Mouse (Mus musculus) testis, adult 2 months (tissue): ENCODE measurements at regions not wholly inside any gene's neighbourhood (a gene's known extent, or its start where the extent isn't known, plus 50 kb on each side); places are given as distances from the start of the nearest gene placed in this dataset.
A peak's percentile ranks its signal among the peaks of the same experiment; 100 is the strongest.

ENCODE experiments used
- H3K27ac ChIP-seq: fragments of 200-500 bp; 2 replicates; pipeline ENCODE4 v1.5.1; 2012; ENCODE audit warnings: low read depth, low read length; ENCODE audit not compliant: control insufficient read depth, insufficient read depth
- H3K27me3 ChIP-seq: fragments of 200-500 bp; 2 replicates; pipeline ENCODE4 v1.6.1; 2012; ENCODE audit warnings: mild to moderate bottlenecking, low read length, moderate library complexity; ENCODE audit not compliant: control insufficient read depth, insufficient read depth
- H3K36me3 ChIP-seq: fragments of 200-500 bp; 2 replicates; pipeline ENCODE4 v1.6.1; 2012; ENCODE audit warnings: mild to moderate bottlenecking, low read length; ENCODE audit not compliant: control insufficient read depth, insufficient read depth
- H3K4me1 ChIP-seq: fragments of 200-500 bp; 2 replicates; pipeline ENCODE4 v1.6.1; 2012; ENCODE audit warnings: low read length; ENCODE audit not compliant: control insufficient read depth, insufficient read depth
- H3K4me3 ChIP-seq: fragments of 200-500 bp; 2 replicates; pipeline ENCODE4 v1.5.1; 2012; ENCODE audit warnings: low read depth, mild to moderate bottlenecking, low read length, moderate library complexity, mixed read lengths; ENCODE audit not compliant: control insufficient read depth
- CTCF ChIP-seq: fragments of 200-500 bp; IDR thresholded peaks from 2 replicates; pipeline ENCODE4 v1.5.1; 2012; ENCODE audit warnings: low read depth, mild to moderate bottlenecking, inconsistent platforms, low read length, moderate library complexity; ENCODE audit not compliant: control insufficient read depth, insufficient read depth, insufficient replicate concordance
- POLR2A ChIP-seq: fragments of 200-500 bp; IDR thresholded peaks from 2 replicates; pipeline ENCODE4 v1.6.1; 2012; ENCODE audit warnings: low read depth, mild to moderate bottlenecking, inconsistent platforms, low read length, moderate library complexity; ENCODE audit not compliant: control insufficient read depth

DNA sequence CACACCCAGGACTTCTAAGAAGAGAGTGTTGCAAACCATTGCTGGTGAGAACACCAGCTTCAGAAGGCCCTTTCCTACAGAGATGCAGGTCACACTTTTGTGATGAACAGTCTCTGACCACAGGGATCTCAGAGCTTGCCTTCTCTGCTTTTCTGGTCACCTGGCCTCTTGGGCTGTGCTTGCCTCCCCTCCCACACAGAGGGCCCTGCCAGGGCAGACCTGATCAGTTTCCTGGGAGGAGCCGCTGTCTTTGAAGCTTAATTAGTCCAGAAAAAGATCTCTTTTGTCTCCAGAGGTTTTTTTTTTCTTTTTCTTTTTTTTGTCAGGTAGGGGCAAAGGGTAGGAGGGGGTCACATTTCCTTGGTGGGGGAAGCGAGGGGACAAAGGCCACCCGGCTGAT lies 81.7 kb downstream of the Hif1an start:
- H3K27me3 ChIP-seq: no peaks in the 10 kb centered on the region
- H3K36me3 ChIP-seq: no peaks in the 10 kb centered on the region
- no peak for TF ChIP-seq CTCF
- no peak for TF ChIP-seq POLR2A
- H3K4me1 ChIP-seq: peaks cover 14% of the 10 kb centered on the region
- no peak overlapping the region for H3K27ac ChIP-seq
- H3K4me3 ChIP-seq: no peak overlapping the region

- no peaks in the 10 kb centered on the region for H3K27me3 ChIP-seq
- no peak overlapping the region for H3K4me3 ChIP-seq
- TF ChIP-seq CTCF (no peak), POLR2A (no peak)
- peaks cover 13% of the 10 kb centered on the region for H3K4me1 ChIP-seq
- no peak overlapping the region for H3K27ac ChIP-seq
- no peaks in the 10 kb centered on the region for H3K36me3 ChIP-seq
Observed at GRCm38 (mm10) chr19:44644929-44645328, 82.3 kb downstream of the Hif1an start.

DNA sequence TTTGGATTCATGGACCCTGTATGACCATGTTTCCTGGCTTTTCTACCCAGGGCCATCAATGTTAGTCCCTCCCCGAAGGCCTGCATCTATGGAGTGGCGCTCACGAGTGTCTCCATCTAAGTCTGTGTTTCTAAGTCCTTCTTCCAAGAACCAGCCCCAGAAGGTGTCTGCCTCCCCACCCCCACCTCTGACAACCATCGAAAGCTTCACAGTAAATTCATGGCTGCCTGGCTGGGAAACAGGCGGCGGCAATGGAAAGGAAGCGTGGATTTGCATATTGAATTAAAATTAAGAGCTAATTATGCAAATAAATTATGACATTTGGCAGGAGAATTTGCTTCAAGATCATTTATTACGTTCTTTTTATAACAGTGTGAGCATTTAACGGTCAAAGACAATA lies 83.9 kb downstream of the Hif1an start:
- Histone ChIP-seq H3K27me3 (no peaks in the 10 kb centered on the region), H3K36me3 (no peaks in the 10 kb centered on the region), H3K4me3 (no peak overlapping the region), H3K4me1 (peaks cover 5% of the 10 kb centered on the region), H3K27ac (no peak overlapping the region)
- TF ChIP-seq CTCF (no peak), POLR2A (no peak)

DNA sequence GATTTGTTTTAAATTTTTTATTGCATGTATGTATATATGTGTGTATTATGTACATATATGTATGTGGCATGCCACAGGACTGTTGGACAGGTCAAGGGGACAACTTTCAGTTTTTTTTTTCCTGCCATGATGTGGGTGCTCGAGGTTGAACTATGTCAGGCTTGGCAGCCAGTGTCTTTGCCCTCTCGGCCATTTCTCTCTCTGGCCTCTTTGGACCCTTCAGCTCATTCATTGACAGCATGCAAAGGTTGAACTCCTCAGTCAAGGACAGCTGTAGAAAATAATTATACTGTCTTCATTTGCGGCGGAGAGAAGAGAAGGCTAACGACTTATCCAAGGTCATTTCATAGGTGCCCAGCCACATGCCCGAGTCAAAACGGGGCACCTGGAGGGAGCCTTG lies 86.6 kb downstream of the Hif1an start:
- Histone ChIP-seq H3K4me1 (peaks cover 2% of the 10 kb centered on the region; the same call in 1 of the 2 replicates), H3K27me3 (no peaks in the 10 kb centered on the region), H3K36me3 (no peaks in the 10 kb centered on the region), H3K4me3 (no peak overlapping the region), H3K27ac (no peak overlapping the region)
- TF ChIP-seq CTCF: no peak
- no peak for TF ChIP-seq POLR2A

GRCm38 (mm10) chr19:44650841-44651240 lies 88.2 kb downstream of the Hif1an start:
- peaks cover 2% of the 10 kb centered on the region; the same call in 1 of the 2 replicates for H3K4me1 ChIP-seq
- no peaks in the 10 kb centered on the region for H3K27me3 ChIP-seq
- TF ChIP-seq POLR2A (no peak), CTCF (no peak)
- H3K36me3 ChIP-seq: no peaks in the 10 kb centered on the region
- H3K27ac ChIP-seq: no peak overlapping the region
- H3K4me3 ChIP-seq: no peak overlapping the region

GRCm38 (mm10) chr19:44651605-44652004 lies 89.0 kb downstream of the Hif1an start:
- Histone ChIP-seq H3K27ac (no peak overlapping the region), H3K27me3 (no peaks in the 10 kb centered on the region), H3K36me3 (no peaks in the 10 kb centered on the region), H3K4me1 (peaks cover 2% of the 10 kb centered on the region; the same call in 1 of the 2 replicates), H3K4me3 (no peak overlapping the region)
- no peak for TF ChIP-seq POLR2A
- TF ChIP-seq CTCF: 0 out of 2 replicates have a peak, but pooled peaks have one; percentile 2

DNA sequence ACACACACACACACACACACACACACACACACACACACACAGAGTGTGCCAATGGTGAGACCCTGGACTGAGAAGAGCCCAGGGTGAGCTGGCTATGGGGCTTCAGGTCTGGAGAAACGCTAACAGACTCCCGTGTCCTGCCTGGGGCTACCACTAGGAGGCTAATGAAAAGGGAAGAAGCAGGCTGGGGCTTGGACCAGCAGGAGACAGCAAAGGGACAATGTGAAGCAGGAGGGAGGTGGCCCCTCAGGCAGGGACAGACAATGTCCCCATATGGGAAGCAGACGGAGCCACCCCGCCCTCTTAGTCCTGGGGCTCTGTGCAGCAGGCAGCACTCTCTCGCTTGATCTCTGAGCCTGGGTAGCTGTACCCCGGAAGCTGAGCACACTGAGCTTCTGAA lies 93.1 kb downstream of the Hif1an start:
- Histone ChIP-seq H3K27me3 (no peaks in the 10 kb centered on the region), H3K27ac (no peak overlapping the region), H3K4me3 (no peak overlapping the region), H3K36me3 (no peaks in the 10 kb centered on the region), H3K4me1 (no peaks in the 10 kb centered on the region)
- TF ChIP-seq CTCF (peak; percentile 59; the same call in 1 of the 2 replicates), POLR2A (no peak)

GRCm38 (mm10) chr19:44659316-44659715 lies 96.5 kb upstream of the Pax2 start:
- no peaks in the 10 kb centered on the region for H3K4me1 ChIP-seq
- no peaks in the 10 kb centered on the region for H3K27me3 ChIP-seq
- H3K4me3 ChIP-seq: no peak overlapping the region
- no peak overlapping the region for H3K27ac ChIP-seq
- no peaks in the 10 kb centered on the region for H3K36me3 ChIP-seq
- no peak for TF ChIP-seq CTCF
- no peak for TF ChIP-seq POLR2A
